Mouse (Mus musculus) lung, postnatal 0 days (tissue): ENCODE measurements around the gene Krtdap.

Experiments
- CTCF ChIP-seq: IDR thresholded peaks from 2 replicates; pipeline ENCODE4 v1.5.1; 2016; ENCODE audit warnings: antibody characterized with exemption, mild to moderate bottlenecking
- EP300 ChIP-seq: IDR thresholded peaks from 2 replicates; pipeline ENCODE4 v1.6.1; 2016; ENCODE audit warnings: antibody characterized with exemption, mild to moderate bottlenecking, control low read depth

GRCm38 (mm10) chr7:30805924-30806323 lies 18.2 kb downstream of the Krtdap start:
- TF ChIP-seq CTCF (peak; percentile 62), EP300 (no peak)
